Mouse (Mus musculus) A20 (cell line): Measurements from ENCODE around the gene Erv3.

Experiments used
- DNase-seq: peaks from one replicate; pipeline ENCODE4 v3.0.0-alpha.2; 2011; ENCODE audit warnings: low read depth, low spot score

Gene Erv3

DNA sequence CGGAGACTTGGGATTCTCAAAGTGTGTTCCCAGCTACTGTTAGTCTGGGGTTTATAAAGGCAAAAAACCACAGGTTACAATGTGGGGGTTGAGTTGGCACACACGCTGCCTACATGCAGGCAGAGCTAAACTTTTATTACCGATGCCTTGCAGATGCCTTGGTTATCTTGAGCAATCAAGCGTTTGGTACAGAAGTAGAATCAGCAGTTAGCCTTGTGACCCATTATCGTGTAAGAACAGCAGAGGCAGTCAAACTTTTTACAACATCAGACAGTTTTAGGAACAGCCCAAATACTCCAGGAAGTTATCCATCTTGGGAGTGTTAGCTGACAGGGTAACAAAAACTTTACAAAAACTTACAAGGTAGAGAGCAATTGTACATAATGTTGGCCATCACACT, at the start of gene Erv3:
Erv3 (minus strand) TSS at position 27 of the 400 bp plus-strand sequence.
- no peak for DNase-seq

DNA sequence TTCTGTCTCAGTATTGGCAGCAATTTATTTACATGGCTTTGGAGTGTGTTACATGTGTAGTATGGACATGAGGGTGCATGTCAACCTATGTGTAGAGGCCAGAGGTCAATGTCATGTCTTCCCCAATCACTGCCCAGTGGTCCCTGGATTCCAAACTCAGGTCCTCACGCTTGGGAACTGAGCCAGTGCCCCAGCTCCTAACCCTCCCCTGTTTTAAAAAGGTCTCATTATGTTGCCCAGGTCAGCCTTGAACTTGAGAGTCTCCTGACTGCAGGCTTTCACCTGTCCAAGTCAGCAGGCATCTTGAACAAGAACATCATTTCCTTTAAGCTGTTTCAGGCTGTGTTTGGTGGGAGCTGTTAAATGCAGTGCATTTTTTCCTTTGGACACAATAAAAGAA, 49.4 kb upstream of the Erv3 start:
- DNase-seq = no peak

DNA sequence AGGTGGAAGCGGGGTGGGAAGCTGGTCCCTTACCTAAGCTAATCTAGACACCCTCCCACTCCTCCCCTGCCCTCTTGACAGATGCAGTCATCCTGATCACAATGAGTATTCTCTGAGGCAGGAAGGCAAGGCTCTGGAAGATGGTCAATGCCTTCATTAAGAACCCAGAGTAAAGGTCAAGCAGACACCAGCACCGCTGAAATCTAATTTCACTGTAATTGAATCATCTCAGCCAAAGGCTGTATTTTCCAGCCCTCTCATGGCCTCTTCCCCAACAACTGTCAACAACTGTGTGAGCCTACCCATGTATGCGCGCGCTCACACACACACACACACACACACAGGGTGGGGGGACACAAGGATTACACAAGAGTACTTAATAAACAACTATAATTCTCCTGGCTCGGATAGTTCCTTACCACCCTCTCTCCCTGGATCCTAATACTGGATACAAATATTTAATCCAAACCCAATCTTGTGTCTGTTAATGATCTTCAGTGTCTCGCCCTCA, 48.9 kb upstream of the Erv3 start:
- DNase-seq = no peak

DNA sequence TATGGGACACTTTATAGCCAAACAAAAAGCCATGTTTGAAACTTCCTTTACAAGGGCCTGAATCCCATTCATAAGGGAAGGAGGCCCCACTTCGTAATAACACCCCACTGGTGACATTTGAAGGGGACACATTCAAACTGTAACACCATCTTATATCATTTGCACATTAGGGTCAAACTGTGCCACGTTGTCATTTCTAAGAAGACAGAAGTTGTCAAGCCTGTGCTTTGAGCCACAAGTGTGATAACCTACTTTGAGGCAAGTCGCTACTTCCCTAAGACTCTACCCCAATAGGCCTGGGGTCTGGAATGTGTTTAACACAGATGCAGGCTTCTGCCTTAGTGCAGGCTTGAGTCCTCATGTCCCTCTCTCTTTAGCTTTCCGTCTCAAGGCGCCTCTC, 47.8 kb upstream of the Erv3 start:
- no peak for DNase-seq

GRCm38 (mm10) chr2:131906846-131907245, 47.3 kb upstream of the Erv3 start:
- DNase-seq = no peak

GRCm38 (mm10) chr2:131906266-131906665, 46.7 kb upstream of the Erv3 start:
- DNase-seq = no peak

DNA sequence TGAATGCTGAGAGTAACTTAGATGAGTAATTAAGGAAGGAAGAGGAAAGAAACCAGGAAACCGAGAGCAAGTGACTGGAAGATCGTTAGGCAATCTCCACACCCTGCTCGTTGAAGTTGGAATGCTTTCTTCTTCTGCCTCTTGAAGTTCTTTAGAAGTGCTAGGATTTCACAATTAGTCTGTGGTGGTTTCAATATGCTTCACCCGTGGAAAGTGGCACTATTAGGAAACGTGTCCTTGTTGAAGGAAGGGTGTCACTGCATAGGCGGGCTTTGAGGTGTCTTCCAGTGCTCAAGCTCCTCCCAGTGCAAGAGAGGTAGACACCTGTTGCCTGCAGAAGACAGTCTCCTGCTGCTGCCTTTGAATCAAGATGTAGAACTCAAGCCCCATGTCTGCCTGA, 46.2 kb upstream of the Erv3 start:
- DNase-seq = no peak

DNA sequence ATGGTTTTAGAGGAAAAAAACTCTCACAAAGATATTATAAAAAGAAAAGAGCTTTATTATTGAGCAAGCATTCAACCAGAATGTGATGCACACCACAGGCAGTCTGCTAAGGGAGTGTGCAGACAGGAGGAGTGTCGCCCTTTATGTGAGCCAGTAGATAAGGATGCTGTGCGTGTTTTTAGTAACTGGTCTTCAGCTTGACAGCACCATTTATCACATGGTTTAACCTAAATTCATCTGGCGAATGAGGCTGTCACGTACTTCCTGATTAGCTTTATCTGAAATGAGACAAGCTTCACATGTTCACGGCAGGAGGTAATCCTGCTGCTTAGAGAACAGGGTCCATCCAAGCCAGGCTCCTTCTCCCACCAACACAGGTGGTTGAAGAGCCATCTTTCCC, 45.5 kb upstream of the Erv3 start:
- DNase-seq = no peak

GRCm38 (mm10) chr2:131902867-131903266, 43.3 kb upstream of the Erv3 start:
- DNase-seq = no peak

GRCm38 (mm10) chr2:131902423-131902822, 42.9 kb upstream of the Erv3 start:
- no peak for DNase-seq

DNA sequence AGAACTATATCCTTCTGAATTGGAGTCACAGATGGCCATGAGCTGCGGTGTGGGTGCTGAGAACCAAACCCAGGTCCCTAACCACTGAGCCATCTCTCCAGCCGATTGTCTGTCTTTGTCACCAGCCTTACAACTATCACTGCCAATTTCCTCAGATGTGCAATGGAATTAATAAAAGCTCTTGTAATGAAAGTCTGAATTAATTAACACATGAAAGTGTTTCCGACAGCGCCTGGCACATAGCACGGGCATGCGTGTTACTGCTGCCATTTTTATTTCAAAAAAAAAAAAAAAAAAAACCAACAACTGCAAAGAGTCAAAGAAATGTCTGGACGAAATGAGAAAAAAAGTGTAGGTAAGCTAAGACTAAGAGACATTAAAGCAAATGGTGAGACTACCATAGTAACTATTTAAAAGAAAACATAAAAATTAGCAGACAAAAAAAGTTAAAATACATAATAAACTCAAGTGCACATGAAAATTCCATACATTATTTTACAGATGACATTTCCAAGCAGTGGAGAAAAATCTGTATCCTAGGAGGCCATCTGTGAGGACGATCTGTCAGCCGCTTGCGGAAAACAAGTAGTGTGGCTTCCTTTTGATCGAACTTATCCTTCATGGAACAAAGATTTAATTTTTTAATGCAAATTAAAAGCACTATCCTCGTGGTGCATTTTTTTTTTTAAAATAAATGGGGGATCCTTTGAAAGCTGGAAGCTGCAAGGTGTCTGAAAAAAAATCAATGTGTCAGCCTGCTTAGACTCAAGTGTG, 38.0 kb upstream of the Erv3 start:
- DNase-seq = no peak

DNA sequence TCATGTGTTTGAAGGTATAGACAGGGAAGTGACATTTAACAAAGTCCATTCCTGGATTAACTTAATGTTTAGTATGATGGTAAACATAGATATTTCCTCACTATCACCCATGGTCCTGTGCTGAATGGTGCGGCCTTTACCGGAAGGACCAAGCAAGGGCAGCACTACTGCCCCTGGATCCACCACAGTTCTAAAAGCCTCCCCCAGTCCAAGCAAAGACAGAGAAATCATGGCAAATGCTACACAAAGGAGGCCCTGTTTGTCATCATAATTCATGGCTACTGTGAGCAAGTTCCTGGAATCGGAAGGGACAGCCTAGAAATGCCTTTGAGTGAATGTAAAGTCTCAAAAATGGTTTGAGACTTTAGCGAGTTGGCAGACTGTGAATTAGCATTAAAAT, 36.5 kb upstream of the Erv3 start:
- no peak for DNase-seq

DNA sequence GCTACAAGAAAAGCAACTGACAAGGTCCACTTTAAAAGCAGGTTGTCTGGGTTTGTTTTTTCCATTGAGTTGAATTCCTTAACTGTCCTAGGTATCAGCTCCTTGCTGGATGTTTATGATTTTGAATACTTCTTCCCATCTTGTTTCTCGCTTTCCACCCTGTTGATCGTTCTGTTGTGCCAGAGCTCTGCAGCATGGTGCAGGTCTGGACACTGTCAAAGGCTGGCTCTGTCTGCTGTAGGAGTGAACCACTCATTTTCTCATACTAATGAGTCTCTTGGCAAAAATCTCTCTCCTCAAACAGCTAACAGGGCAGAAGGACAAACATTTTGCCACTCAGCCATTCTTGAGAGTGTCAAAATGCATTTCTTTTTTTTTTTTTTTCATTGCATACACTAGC, 35.6 kb upstream of the Erv3 start:
- DNase-seq = no peak

DNA sequence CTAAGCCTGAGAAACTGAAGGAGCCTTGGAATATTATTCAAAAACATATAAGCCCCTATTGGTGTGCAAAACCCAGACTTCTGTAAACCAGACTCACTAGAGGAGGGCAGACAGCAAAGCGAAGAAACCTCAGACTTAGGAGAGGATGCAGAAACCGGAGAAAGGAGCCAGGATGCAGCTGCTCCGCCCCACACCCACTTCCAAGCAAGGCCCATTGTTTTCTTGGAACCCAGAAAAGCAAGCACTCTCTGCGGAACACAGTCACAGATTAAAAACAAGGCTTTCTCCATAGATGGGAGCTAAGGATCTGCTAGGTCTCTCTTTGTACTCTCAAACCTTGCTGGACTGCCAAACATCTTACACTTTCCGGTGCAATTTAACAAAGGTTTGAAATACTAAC, 33.0 kb upstream of the Erv3 start:
- no peak for DNase-seq

DNA sequence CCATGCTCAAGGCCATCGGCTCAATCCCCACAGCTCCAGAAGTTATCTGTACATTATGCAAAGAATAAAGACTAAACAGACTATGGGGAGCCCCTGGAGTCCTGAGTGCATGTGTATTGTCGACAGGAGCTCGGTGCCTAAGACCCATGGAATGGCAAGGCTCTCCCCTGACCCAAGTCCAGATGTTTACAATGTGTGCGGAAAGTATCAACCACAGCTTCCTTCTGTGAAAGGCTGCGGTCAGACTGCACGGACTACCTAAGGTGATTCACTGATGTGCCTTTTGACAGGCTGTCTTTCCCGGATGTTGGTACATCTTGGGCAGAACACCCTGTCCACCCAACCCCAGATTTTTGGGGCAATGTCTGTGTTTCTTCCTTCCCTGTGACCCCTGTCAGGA, 28.7 kb upstream of the Erv3 start:
- no peak for DNase-seq

DNA sequence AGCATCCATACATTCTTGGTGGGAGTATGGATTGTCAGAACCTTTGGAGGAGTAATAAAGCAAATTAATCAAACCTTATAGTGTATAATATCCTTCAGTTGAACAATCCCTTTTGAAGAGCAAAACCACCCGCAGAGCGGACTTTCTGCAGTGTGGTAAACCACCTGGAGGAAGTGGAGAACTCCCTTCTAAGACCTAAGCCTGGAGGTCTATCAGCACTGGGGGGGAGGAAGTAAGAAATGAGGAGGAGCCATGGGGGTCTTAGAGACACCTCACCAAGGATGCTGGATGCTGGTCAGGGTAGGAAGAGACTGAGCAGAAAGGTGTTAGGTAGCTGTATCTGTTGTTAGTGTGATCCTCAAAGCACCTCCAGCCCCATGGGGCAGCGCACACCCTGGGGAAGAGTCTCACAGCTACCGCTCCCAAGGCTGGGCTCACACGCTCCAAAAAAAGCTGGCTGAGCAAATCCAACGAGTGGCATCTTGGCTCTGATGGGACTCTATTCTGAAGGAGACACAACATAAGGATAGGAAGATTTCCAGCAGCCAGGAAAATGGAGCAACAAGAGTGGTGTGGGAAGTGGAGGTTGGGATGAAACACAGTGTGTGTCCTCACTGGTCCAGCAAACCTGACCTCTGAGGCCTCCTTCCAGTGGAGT, 27.1 kb upstream of the Erv3 start:
- no peak for DNase-seq

DNA sequence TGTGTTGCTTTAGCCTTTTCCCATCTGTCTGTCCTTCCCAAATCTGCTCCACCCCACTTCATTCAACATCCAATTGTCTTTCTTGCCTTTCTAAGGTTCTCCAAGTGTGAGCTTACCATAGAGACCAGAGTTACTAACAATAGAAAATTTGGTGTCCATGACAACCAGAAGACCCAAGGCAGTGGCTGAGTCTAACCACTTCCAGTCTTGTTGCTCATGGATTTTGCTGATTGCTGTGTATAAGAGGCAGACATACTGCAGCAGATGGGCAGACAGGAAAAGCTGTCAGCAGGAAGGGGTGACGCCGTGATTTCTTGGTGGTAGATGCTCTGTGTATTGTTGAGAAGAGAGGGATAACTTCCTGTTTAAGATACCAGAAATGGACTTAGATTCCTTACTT, 23.6 kb upstream of the Erv3 start:
- no peak for DNase-seq

DNA sequence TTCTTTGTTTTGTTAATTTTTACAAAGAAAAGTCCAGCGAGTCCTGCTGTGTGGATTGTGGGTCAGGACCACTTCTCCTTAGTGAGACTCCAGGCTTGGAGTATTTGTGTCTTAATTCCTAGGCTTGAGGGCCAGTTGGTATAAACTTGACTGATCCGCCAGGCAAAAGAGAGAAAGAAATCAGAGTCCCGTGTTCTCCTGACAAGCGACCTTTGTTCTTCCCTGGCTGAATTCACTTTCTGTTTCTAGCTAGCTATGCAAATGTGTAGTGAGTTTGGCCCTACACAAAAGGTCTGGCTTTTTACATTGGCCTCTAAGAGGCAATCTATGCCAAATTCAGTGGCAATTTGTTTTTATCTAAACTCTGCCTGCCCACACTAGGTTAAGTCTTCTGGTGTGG, 22.2 kb upstream of the Erv3 start:
- peak; percentile 56 for DNase-seq

DNA sequence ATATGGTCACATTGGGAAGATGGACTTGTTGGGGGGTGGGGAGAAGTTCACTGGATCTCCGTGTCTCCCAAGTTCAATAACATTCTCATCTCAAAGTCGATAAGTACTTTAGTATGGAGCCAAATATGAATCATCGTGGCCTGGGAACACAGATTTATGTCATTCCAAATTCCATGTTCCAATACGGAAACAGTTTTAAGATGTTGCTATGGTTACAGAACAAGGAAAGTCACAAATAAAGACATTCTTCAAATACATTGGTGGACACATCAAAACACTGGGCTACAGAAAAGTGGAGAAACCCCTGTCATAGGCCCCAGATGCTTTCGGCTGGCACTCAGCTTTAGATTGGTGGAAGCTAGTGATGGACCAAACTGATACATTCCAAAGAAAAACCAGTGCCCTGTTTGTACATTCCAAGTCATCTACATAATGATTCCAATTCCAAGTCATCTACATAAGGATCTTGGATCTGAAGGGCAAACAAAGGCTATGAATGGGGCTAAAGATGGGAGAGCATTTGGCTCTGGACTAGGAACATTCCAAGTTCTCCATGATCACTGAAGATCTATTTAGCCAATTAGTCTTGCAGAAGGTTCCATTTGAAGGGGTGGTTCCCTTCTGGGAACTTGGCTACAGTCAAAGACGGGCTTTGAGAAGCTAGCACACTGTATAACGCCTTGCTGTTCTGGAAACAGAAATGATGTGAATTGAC, 17.2 kb upstream of the Erv3 start:
- no peak for DNase-seq

GRCm38 (mm10) chr2:131873376-131873775, 13.8 kb upstream of the Erv3 start:
- DNase-seq = no peak

DNA sequence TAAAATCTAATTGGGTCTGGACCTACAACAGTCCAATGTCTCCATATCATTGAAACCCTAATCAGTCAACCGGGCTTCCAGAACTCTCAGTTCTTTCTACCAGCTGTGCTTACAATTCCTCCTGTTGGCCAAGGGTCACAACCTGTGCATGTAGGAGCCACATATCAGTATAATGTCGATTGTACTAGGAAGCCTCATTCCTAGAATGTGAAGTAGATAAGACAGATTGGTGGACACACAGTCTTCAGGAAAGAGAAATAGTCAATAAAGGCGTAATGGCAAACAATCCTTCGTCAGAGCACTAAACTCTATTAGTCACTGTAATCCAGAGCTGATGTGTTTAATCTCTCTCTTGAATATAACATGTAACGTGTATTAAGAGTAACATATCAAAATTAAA, 9.4 kb upstream of the Erv3 start:
- DNase-seq = no peak

DNA sequence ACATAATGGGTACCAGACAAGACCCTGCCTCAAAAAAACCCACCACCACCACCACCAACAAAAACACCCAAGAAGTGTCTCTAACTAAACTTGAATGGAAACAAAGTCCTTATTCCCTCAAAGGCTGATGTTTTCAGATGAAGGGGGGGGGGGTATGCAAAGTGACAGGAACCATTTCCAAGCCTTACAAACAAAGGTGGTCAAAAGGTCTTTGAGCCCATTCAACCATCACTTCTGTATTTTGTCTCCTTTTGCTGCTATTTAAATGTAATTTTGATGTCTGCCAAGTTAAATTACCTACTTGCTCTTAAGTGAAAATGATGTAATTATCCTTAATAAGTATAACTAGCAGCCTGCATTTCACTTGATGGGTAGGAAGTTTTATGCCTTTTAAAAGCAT, 7.1 kb upstream of the Erv3 start:
- no peak for DNase-seq
